Mouse (Mus musculus): ENCODE results near the gene Nr2f6. TPM values are rescaled to one million over a fixed set of nuclear protein-coding genes. Genes with fewer than 3 reads are reported as not detected.

Gene Nr2f6
- polyA plus RNA-seq (2015; fragmentation: Illumina TruSeq; extraction: RNeasy Lipid Tissue Mini Kit (QIAGEN cat#74804); ENCODE audit: insufficient read depth, low replicate concordance): 9.6 TPM

GRCm38 (mm10) chr8:71381421-71381970, at the start of gene Nr2f6:
Nr2f6 (minus strand) TSS chr8:71381960.

GRCm38 (mm10) chr8:71405401-71406098, 23.8 kb upstream of the Nr2f6 start, which contains the start of gene Ankle1:
Ankle1 (plus strand) TSS chr8:71406010.

GRCm38 (mm10) chr8:71396639-71397305, 15.0 kb upstream of the Nr2f6 start, which contains the start of gene Babam1:
Babam1 (plus strand) TSS chr8:71396861.

GRCm38 (mm10) chr8:71395629-71396028, 13.9 kb upstream of the Nr2f6 start, which contains the start of gene Ushbp1:
Ushbp1 (minus strand) TSS chr8:71395802.

GRCm38 (mm10) chr8:71371236-71371848, 10.4 kb downstream of the Nr2f6 start, which contains the start of gene Ocel1:
Ocel1 (plus strand) TSS chr8:71371298.

GRCm38 (mm10) chr8:71366771-71367528, 14.8 kb downstream of the Nr2f6 start, which contains the start of gene Use1:
Use1 (plus strand) TSS chr8:71366848.

Other genes with a start within 250 kb of the Nr2f6 start
- 52.8 TPM for gene Myo9b, start 109.2 kb downstream of the Nr2f6 start, polyA plus RNA-seq (2015; fragmentation: Illumina TruSeq; extraction: RNeasy Lipid Tissue Mini Kit (QIAGEN cat#74804); ENCODE audit: insufficient read depth, low replicate concordance)
- gene Haus8, start 109.0 kb downstream of the Nr2f6 start, polyA plus RNA-seq (2015; fragmentation: Illumina TruSeq; extraction: RNeasy Lipid Tissue Mini Kit (QIAGEN cat#74804); ENCODE audit: insufficient read depth, low replicate concordance): 36.4 TPM
- gene Use1, start 15.1 kb downstream of the Nr2f6 start, polyA plus RNA-seq (2015; fragmentation: Illumina TruSeq; extraction: RNeasy Lipid Tissue Mini Kit (QIAGEN cat#74804); ENCODE audit: insufficient read depth, low replicate concordance): 71.6 TPM
- 14.9 TPM for gene Ocel1, start 10.7 kb downstream of the Nr2f6 start, polyA plus RNA-seq (2015; fragmentation: Illumina TruSeq; extraction: RNeasy Lipid Tissue Mini Kit (QIAGEN cat#74804); ENCODE audit: insufficient read depth, low replicate concordance)
- 6.2 TPM for gene Ushbp1, start 13.8 kb upstream of the Nr2f6 start, polyA plus RNA-seq (2015; fragmentation: Illumina TruSeq; extraction: RNeasy Lipid Tissue Mini Kit (QIAGEN cat#74804); ENCODE audit: insufficient read depth, low replicate concordance)
- 49.8 TPM for gene Babam1, start 14.9 kb upstream of the Nr2f6 start, polyA plus RNA-seq (2015; fragmentation: Illumina TruSeq; extraction: RNeasy Lipid Tissue Mini Kit (QIAGEN cat#74804); ENCODE audit: insufficient read depth, low replicate concordance)
- 4.1 TPM for gene Ankle1, start 24.1 kb upstream of the Nr2f6 start, polyA plus RNA-seq (2015; fragmentation: Illumina TruSeq; extraction: RNeasy Lipid Tissue Mini Kit (QIAGEN cat#74804); ENCODE audit: insufficient read depth, low replicate concordance)
- gene Abhd8, start 81.7 kb upstream of the Nr2f6 start, polyA plus RNA-seq (2015; fragmentation: Illumina TruSeq; extraction: RNeasy Lipid Tissue Mini Kit (QIAGEN cat#74804); ENCODE audit: insufficient read depth, low replicate concordance): 5.3 TPM
- 16.5 TPM for gene Mrpl34, start 83.0 kb upstream of the Nr2f6 start, polyA plus RNA-seq (2015; fragmentation: Illumina TruSeq; extraction: RNeasy Lipid Tissue Mini Kit (QIAGEN cat#74804); ENCODE audit: insufficient read depth, low replicate concordance)
- 19.1 TPM for gene Dda1, start 87.2 kb upstream of the Nr2f6 start, polyA plus RNA-seq (2015; fragmentation: Illumina TruSeq; extraction: RNeasy Lipid Tissue Mini Kit (QIAGEN cat#74804); ENCODE audit: insufficient read depth, low replicate concordance)
- gene Ano8, start 104.0 kb upstream of the Nr2f6 start, polyA plus RNA-seq (2015; fragmentation: Illumina TruSeq; extraction: RNeasy Lipid Tissue Mini Kit (QIAGEN cat#74804); ENCODE audit: insufficient read depth, low replicate concordance): 5.8 TPM
- 8.0 TPM for gene Gtpbp3, start 106.1 kb upstream of the Nr2f6 start, polyA plus RNA-seq (2015; fragmentation: Illumina TruSeq; extraction: RNeasy Lipid Tissue Mini Kit (QIAGEN cat#74804); ENCODE audit: insufficient read depth, low replicate concordance)
- 52.6 TPM for gene Plvap, start 129.8 kb upstream of the Nr2f6 start, polyA plus RNA-seq (2015; fragmentation: Illumina TruSeq; extraction: RNeasy Lipid Tissue Mini Kit (QIAGEN cat#74804); ENCODE audit: insufficient read depth, low replicate concordance)
- gene Ccdc194, start 143.8 kb upstream of the Nr2f6 start, polyA plus RNA-seq (2015; fragmentation: Illumina TruSeq; extraction: RNeasy Lipid Tissue Mini Kit (QIAGEN cat#74804); ENCODE audit: insufficient read depth, low replicate concordance): 0.12 TPM
- gene Bst2, start 155.5 kb upstream of the Nr2f6 start, polyA plus RNA-seq (2015; fragmentation: Illumina TruSeq; extraction: RNeasy Lipid Tissue Mini Kit (QIAGEN cat#74804); ENCODE audit: insufficient read depth, low replicate concordance): 78.7 TPM
- gene Mvb12a, start 161.0 kb upstream of the Nr2f6 start, polyA plus RNA-seq (2015; fragmentation: Illumina TruSeq; extraction: RNeasy Lipid Tissue Mini Kit (QIAGEN cat#74804); ENCODE audit: insufficient read depth, low replicate concordance): 14.4 TPM
- gene Tmem221, start 176.9 kb upstream of the Nr2f6 start, polyA plus RNA-seq (2015; fragmentation: Illumina TruSeq; extraction: RNeasy Lipid Tissue Mini Kit (QIAGEN cat#74804); ENCODE audit: insufficient read depth, low replicate concordance): 4.2 TPM
- gene Nxnl1, start 184.6 kb upstream of the Nr2f6 start, polyA plus RNA-seq (2015; fragmentation: Illumina TruSeq; extraction: RNeasy Lipid Tissue Mini Kit (QIAGEN cat#74804); ENCODE audit: insufficient read depth, low replicate concordance): not detected
- 8.1 TPM for gene Slc27a1, start 186.9 kb upstream of the Nr2f6 start, polyA plus RNA-seq (2015; fragmentation: Illumina TruSeq; extraction: RNeasy Lipid Tissue Mini Kit (QIAGEN cat#74804); ENCODE audit: insufficient read depth, low replicate concordance)
- gene Pgls, start 210.2 kb upstream of the Nr2f6 start, polyA plus RNA-seq (2015; fragmentation: Illumina TruSeq; extraction: RNeasy Lipid Tissue Mini Kit (QIAGEN cat#74804); ENCODE audit: insufficient read depth, low replicate concordance): 13.8 TPM
- gene Fam129c, start 215.7 kb upstream of the Nr2f6 start, polyA plus RNA-seq (2015; fragmentation: Illumina TruSeq; extraction: RNeasy Lipid Tissue Mini Kit (QIAGEN cat#74804); ENCODE audit: insufficient read depth, low replicate concordance): 96.5 TPM
- gene Colgalt1, start 229.0 kb upstream of the Nr2f6 start, polyA plus RNA-seq (2015; fragmentation: Illumina TruSeq; extraction: RNeasy Lipid Tissue Mini Kit (QIAGEN cat#74804); ENCODE audit: insufficient read depth, low replicate concordance): 124 TPM

Data from spleen, adult 10 weeks (tissue).